ENCODE assay signal across 8 mouse cellular contexts in the genomic region with DNA sequence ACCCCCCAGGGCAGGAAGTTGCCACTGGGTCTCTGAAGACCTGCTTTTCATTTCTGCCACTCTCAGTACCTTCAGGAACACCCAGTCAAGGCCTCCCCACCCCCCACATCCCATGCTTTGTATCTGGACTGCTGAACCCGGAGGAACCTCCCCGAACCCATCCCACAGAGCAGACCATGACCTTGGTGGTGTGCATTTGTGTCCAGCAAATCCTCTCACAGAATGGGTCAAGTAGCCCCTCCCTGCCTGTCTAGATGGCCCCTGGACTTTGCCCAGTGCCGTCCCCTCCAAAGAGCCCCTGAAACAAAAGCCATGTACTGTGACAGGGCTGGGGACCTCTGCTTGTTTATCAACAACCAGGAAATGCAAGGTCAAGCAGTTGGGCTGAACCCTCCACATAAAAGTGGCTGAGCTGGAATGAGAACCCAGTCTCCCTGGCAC. TPM values are rescaled to one million over a fixed set of nuclear protein-coding genes. Genes with fewer than 3 reads are reported as not detected.
DNase-seq lines count a peak whose midpoint lies in the region; ATAC-seq and TF ChIP-seq lines count a peak whose summit lies in the region.

No protein-coding gene starts in this region.

- no peak overlapping the region for H3K4me3 ChIP-seq in heart, embryonic 11.5 days (ENCODE audit: low read depth, low read length)
- no peak overlapping the region for H3K4me3 ChIP-seq in hindbrain, embryonic 15.5 days
- peak overlapping the region; percentile 22 to 37 for H3K4me3 ChIP-seq in liver, embryonic 14.5 days (ENCODE audit: insufficient read depth in 1 of 2, low read depth in 2 of 2, low read length in 2 of 2)

- intact Hi-C loops in heart, postnatal 25 days (cut with DNase I) = no loop called here

- ATAC-seq in heart, embryonic 11.5 days (replicated peaks; ENCODE audit: insufficient number of reproducible peaks, low FRiP score, low TSS enrichment) = no peak
- ATAC-seq in hindbrain, embryonic 15.5 days (ENCODE audit: low FRiP score, low read depth) = no peak
- ATAC-seq in liver, embryonic 14.5 days (ENCODE audit: insufficient read depth) = no peak

- TF ChIP-seq EP300 in liver, embryonic 14.5 days (IDR thresholded peaks at IDR 0.05; ENCODE audit: low read depth) = no peak

- 47% methylated on average over 3 of the region's 3 CpGs for WGBS in heart, embryonic 11.5 days (ENCODE audit: insufficient replicate concordance)
- WGBS in hindbrain, embryonic 15.5 days = 37% methylated on average over 3 of the region's 3 CpGs
- 70% methylated on average over 3 of the region's 3 CpGs for WGBS in liver, embryonic 14.5 days (ENCODE audit: insufficient replicate concordance)

- H3K27me3 ChIP-seq in heart, embryonic 11.5 days (ENCODE audit: control insufficient read depth, insufficient read depth, low read length) = no peaks in the 10 kb centered on the region
- peaks cover 5% of the 10 kb centered on the region; the same call in 1 of the 2 replicates for H3K27me3 ChIP-seq in hindbrain, embryonic 15.5 days
- no peaks in the 10 kb centered on the region for H3K27me3 ChIP-seq in liver, embryonic 14.5 days (ENCODE audit: control insufficient read depth, insufficient read depth, low read length)

- no peaks in the 10 kb centered on the region for H3K36me3 ChIP-seq in heart, embryonic 11.5 days (ENCODE audit: control insufficient read depth, insufficient read depth, low read length)
- no peaks in the 10 kb centered on the region for H3K36me3 ChIP-seq in hindbrain, embryonic 15.5 days
- H3K36me3 ChIP-seq in liver, embryonic 14.5 days (replicated peaks; ENCODE audit: control insufficient read depth, insufficient read depth, low read depth) = no peaks in the 10 kb centered on the region

- H3K4me1 ChIP-seq in heart, embryonic 11.5 days (ENCODE audit: control insufficient read depth, insufficient read depth, low read length) = peaks cover 22% of the 10 kb centered on the region
- H3K4me1 ChIP-seq in hindbrain, embryonic 15.5 days (replicated peaks) = peaks cover 52% of the 10 kb centered on the region
- H3K4me1 ChIP-seq in liver, embryonic 14.5 days (replicated peaks; ENCODE audit: control insufficient read depth in 2 of 2, insufficient read depth in 2 of 2, low read length in 1 of 2) = peaks cover 24 to 45% of the 10 kb centered on the region in 2 experiments

- no peak for DNase-seq in heart, postnatal 25 days (ENCODE audit: low spot score)
- DNase-seq in R1 (ENCODE audit: low read depth, low spot score) = peak; percentile 68
- DNase-seq in liver, embryonic 14.5 days (ENCODE audit: low read depth in 3 of 3, low spot score in 3 of 3) = no peak
- DNase-seq in gastrocnemius, postnatal 4 days (ENCODE audit: low spot score in 2 of 2) = no peak
- no peak for DNase-seq in left cerebral cortex, adult 18-20 months (ENCODE audit: low spot score in 2 of 2)
- no peak for DNase-seq in cerebellum, postnatal 36 days

- H3K9ac ChIP-seq in heart, embryonic 11.5 days (ENCODE audit: low read depth, low read length) = 0 out of 2 replicates have a peak overlapping the region, but pooled peaks have one; percentile 39
- no peak overlapping the region for H3K9ac ChIP-seq in hindbrain, embryonic 15.5 days
- H3K9ac ChIP-seq in liver, embryonic 14.5 days (replicated peaks) = peak overlapping the region; percentile 93

- no peaks in the 10 kb centered on the region for H3K9me3 ChIP-seq in heart, embryonic 11.5 days (replicated peaks; ENCODE audit: control insufficient read depth, low read length)
- H3K9me3 ChIP-seq in hindbrain, embryonic 15.5 days = no peaks in the 10 kb centered on the region
- H3K9me3 ChIP-seq in liver, embryonic 14.5 days (ENCODE audit: control insufficient read depth, low read length) = no peaks in the 10 kb centered on the region

- H3K27ac ChIP-seq in heart, embryonic 11.5 days (ENCODE audit: low read depth, low read length) = peak overlapping the region; percentile 24; the same call in 1 of the 2 replicates
- peak overlapping the region; percentile 77 for H3K27ac ChIP-seq in hindbrain, embryonic 15.5 days (replicated peaks)
- peak overlapping the region; percentile 55 for H3K27ac ChIP-seq in liver, embryonic 14.5 days

- TF ChIP-seq CTCF in liver, embryonic 14.5 days (IDR thresholded peaks at IDR 0.05; ENCODE audit: low read depth) = no peak

- 0 out of 2 replicates have a peak overlapping the region, but pooled peaks have one; percentile 6 for H3K4me2 ChIP-seq in heart, embryonic 11.5 days
- H3K4me2 ChIP-seq in hindbrain, embryonic 15.5 days = peak overlapping the region; percentile 92
- H3K4me2 ChIP-seq in liver, embryonic 14.5 days (ENCODE audit: low read depth) = peak overlapping the region; percentile 92

RNA-seq across cellular contexts. Expression of gene Tst, which starts 2.4 kb away (rescaled TPM):
- polyA plus RNA-seq in heart, embryonic 11.5 days (2014; fragmentation: Nextera tagmentation; extraction: Ambion mirVana) = 9.6 and 13.5 TPM in 2 replicates
- total RNA-seq in heart, postnatal 25 days (2021) = 10 to 100 TPM; 16.5 to 21.1 TPM
- 23.8 and 26.9 TPM in 2 replicates for polyA plus RNA-seq in hindbrain, embryonic 15.5 days (2015; fragmentation: Nextera tagmentation; extraction: Ambion mirVana)
- polyA plus RNA-seq in liver, embryonic 14.5 days (2012; rRNA removed) = 90.5 and 90.6 TPM in 2 replicates
- 168 and 179 TPM in 2 replicates for polyA plus RNA-seq in liver, embryonic 14.5 days (2014; fragmentation: Nextera tagmentation; extraction: Ambion mirVana)
- 10 to 100 TPM; 17.5 to 20.5 TPM for total RNA-seq in gastrocnemius, postnatal 4 days (2021)
- 10 to 100 TPM; 31.6 to 33.8 TPM for total RNA-seq in left cerebral cortex, adult 18-20 months (2021)

RNA-seq across cellular contexts. Expression of gene Mpst, which starts 2.9 kb away (rescaled TPM):
- 1.1 and 1.6 TPM in 2 replicates for polyA plus RNA-seq in heart, embryonic 11.5 days (2014; fragmentation: Nextera tagmentation; extraction: Ambion mirVana)
- 10 to 100 TPM; 39.1 to 39.6 TPM for total RNA-seq in heart, postnatal 25 days (2021)
- polyA plus RNA-seq in hindbrain, embryonic 15.5 days (2015; fragmentation: Nextera tagmentation; extraction: Ambion mirVana) = 3.1 and 4.6 TPM in 2 replicates
- 90.7 and 101 TPM in 2 replicates for polyA plus RNA-seq in liver, embryonic 14.5 days (2012; rRNA removed)
- 6.0 and 6.8 TPM in 2 replicates for polyA plus RNA-seq in liver, embryonic 14.5 days (2014; fragmentation: Nextera tagmentation; extraction: Ambion mirVana)
- 10 to 100 TPM; 27.6 to 34.5 TPM for total RNA-seq in gastrocnemius, postnatal 4 days (2021)
- 10 to 100 TPM; 28.4 to 33.0 TPM for total RNA-seq in left cerebral cortex, adult 18-20 months (2021)

RNA-seq across cellular contexts. Expression of gene Tex33, which starts 7.6 kb away (rescaled TPM):
- not detected in 2 replicates for polyA plus RNA-seq in heart, embryonic 11.5 days (2014; fragmentation: Nextera tagmentation; extraction: Ambion mirVana)
- total RNA-seq in heart, postnatal 25 days (2021) = not detected
- polyA plus RNA-seq in hindbrain, embryonic 15.5 days (2015; fragmentation: Nextera tagmentation; extraction: Ambion mirVana) = not detected in 2 replicates
- polyA plus RNA-seq in liver, embryonic 14.5 days (2012; rRNA removed) = 0.08 TPM in 1 of 2 replicates, not detected in the other
- polyA plus RNA-seq in liver, embryonic 14.5 days (2014; fragmentation: Nextera tagmentation; extraction: Ambion mirVana) = not detected in 2 replicates
- not detected for total RNA-seq in gastrocnemius, postnatal 4 days (2021)
- not detected for total RNA-seq in left cerebral cortex, adult 18-20 months (2021)

RNA-seq across cellular contexts. Expression of gene Kctd17, which starts 25.0 kb away (rescaled TPM):
- 16.8 and 21.3 TPM in 2 replicates for polyA plus RNA-seq in heart, embryonic 11.5 days (2014; fragmentation: Nextera tagmentation; extraction: Ambion mirVana)
- total RNA-seq in heart, postnatal 25 days (2021) = 10 to 100 TPM; 35.4 to 37.3 TPM
- 145 and 156 TPM in 2 replicates for polyA plus RNA-seq in hindbrain, embryonic 15.5 days (2015; fragmentation: Nextera tagmentation; extraction: Ambion mirVana)
- polyA plus RNA-seq in liver, embryonic 14.5 days (2012; rRNA removed) = 7.1 and 8.7 TPM in 2 replicates
- polyA plus RNA-seq in liver, embryonic 14.5 days (2014; fragmentation: Nextera tagmentation; extraction: Ambion mirVana) = 3.0 and 3.3 TPM in 2 replicates
- 10 to 100 TPM; 83.5 to 85.4 TPM for total RNA-seq in gastrocnemius, postnatal 4 days (2021)
- 100 to 1,000 TPM; 313 to 338 TPM for total RNA-seq in left cerebral cortex, adult 18-20 months (2021)

Comparison
In these comparisons a context has a peak if more than half of its experiments do, and no peak if none do; other contexts are left out.
1. H3K27ac ChIP-seq: peak in every context shown above with its lines; median percentile 77 in hindbrain, embryonic 15.5 days; 55 in liver, embryonic 14.5 days; 24 in heart, embryonic 11.5 days.
2. H3K4me2 ChIP-seq: peak in every context shown above with its lines; median percentile 92 in hindbrain, embryonic 15.5 days; 92 in liver, embryonic 14.5 days; 6 in heart, embryonic 11.5 days.
3. H3K4me3 ChIP-seq: peak in liver, embryonic 14.5 days (2 of 2); none in heart, embryonic 11.5 days (single experiment) and hindbrain, embryonic 15.5 days (single experiment).